Mouse (Mus musculus) heart, embryonic 11.5 days (tissue): ENCODE data around the gene Nckap5l. TPM values are rescaled to one million over a fixed set of nuclear protein-coding genes. Genes with fewer than 3 reads are reported as not detected.

Experiments
- ATAC-seq: fragments of 200-750 bp; cut with Nextera tagmentation; replicated peaks from 2 replicates; pipeline ENCODE4 v1.8.0; 2017; ENCODE audit warnings: moderate library complexity; ENCODE audit not compliant: insufficient number of reproducible peaks, low FRiP score, low TSS enrichment
- H3K27ac ChIP-seq: fragments of 300-500 bp; sonication (generic); 2 replicates; pipeline ENCODE4 v1.5.1; 2014; ENCODE audit warnings: mild to moderate bottlenecking, low read depth, low read length
- H3K27me3 ChIP-seq: fragments of 300-500 bp; sonication (generic); 2 replicates; pipeline ENCODE4 v1.6.1; 2014; ENCODE audit warnings: mild to moderate bottlenecking, low read length, mixed read lengths; ENCODE audit not compliant: control insufficient read depth, insufficient read depth
- H3K36me3 ChIP-seq: fragments of 300-500 bp; sonication (generic); 2 replicates; pipeline ENCODE4 v1.6.1; 2014; ENCODE audit warnings: mild to moderate bottlenecking, low read length, moderate library complexity, mixed read lengths; ENCODE audit not compliant: control insufficient read depth, insufficient read depth
- H3K4me1 ChIP-seq: fragments of 300-500 bp; sonication (generic); 2 replicates; pipeline ENCODE4 v1.6.1; 2014; ENCODE audit warnings: low read length; ENCODE audit not compliant: control insufficient read depth, insufficient read depth
- H3K4me2 ChIP-seq: fragments of 300-500 bp; sonication (generic); 2 replicates; pipeline ENCODE4 v1.6.1; 2014; ENCODE audit warnings: mild to moderate bottlenecking, moderate library complexity
- H3K4me3 ChIP-seq: fragments of 300-500 bp; sonication (generic); 2 replicates; pipeline ENCODE4 v1.5.1; 2014; ENCODE audit warnings: low read depth, low read length
- H3K9ac ChIP-seq: fragments of 300-500 bp; sonication (generic); 2 replicates; pipeline ENCODE4 v1.6.1; 2014; ENCODE audit warnings: mild to moderate bottlenecking, low read depth, low read length, moderate library complexity
- H3K9me3 ChIP-seq: fragments of 300-500 bp; sonication (generic); replicated peaks from 2 replicates; pipeline ENCODE4 v1.6.1; 2016; ENCODE audit warnings: low read length; ENCODE audit not compliant: control insufficient read depth
- WGBS: fragments of 180-500 bp; shearing (Covaris S2); extraction: QIAGEN DNeasy Blood & Tissue Kit; methylation state at CpG from one replicate; pipeline ENCODE4 v1.1.7; 2014; ENCODE audit not compliant: insufficient replicate concordance; 5-methylcytosine and 5-hydroxymethylcytosine counted together
- polyA plus RNA-seq: library from polyadenylated mRNA; unstranded; fragments of >200 nt; fragmentation: Nextera tagmentation; extraction: Ambion mirVana; gene quantifications from 2 replicates; pipeline ENCODE4 v1.2.1, GENCODE M21; 2014

The Nckap5l gene
- polyA plus RNA-seq, 1 experiment from 2014 or later, result 9.0 TPM

DNA sequence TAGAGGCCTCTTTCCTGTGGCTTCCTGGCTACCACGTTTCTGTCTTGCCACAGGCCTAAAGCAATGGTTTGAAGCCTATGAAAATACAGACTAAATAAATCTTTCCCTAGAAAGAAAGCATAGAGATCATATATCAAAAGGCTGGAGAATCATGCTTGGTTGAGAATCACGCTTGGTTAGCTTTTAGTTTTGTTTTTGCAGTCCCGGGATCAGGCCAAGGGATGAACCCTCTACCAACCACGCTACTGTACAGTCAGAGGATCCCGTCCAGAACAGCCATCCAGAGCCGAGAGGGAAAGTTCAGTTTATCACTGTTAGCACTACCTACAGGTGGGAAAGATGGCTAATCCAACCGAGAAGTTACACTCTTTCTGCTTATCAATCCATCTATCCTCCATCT is 15.2 kb downstream of the Nckap5l start:
- no peak overlapping the region for H3K4me2 ChIP-seq
- H3K4me3 ChIP-seq, result no peak overlapping the region
- no peaks in the 10 kb centered on the region for H3K9me3 ChIP-seq
- 0 out of 2 replicates have a peak, but pooled peaks cover 2% of the 10 kb centered on the region for H3K36me3 ChIP-seq
- WGBS, result 70% methylated on average over 7 of the region's 7 CpGs
- H3K9ac ChIP-seq, result no peak overlapping the region
- peaks cover 25% of the 10 kb centered on the region for H3K4me1 ChIP-seq
- H3K27me3 ChIP-seq, result no peaks in the 10 kb centered on the region
- no peak for ATAC-seq
- H3K27ac ChIP-seq, result no peak overlapping the region

GRCm38 (mm10) chr15:99440816-99441457 is 16.6 kb downstream of the Nckap5l start:
- H3K9me3 ChIP-seq, result no peaks in the 10 kb centered on the region
- peaks cover 27% of the 10 kb centered on the region for H3K4me1 ChIP-seq
- H3K36me3 ChIP-seq, result 0 out of 2 replicates have a peak, but pooled peaks cover 2% of the 10 kb centered on the region
- H3K4me3 ChIP-seq, result no peak overlapping the region
- H3K27ac ChIP-seq, result peak overlapping the region; percentile 23
- H3K27me3 ChIP-seq, result no peaks in the 10 kb centered on the region
- H3K4me2 ChIP-seq, result no peak overlapping the region
- H3K9ac ChIP-seq, result no peak overlapping the region
- no peak for ATAC-seq
- WGBS, result 50% methylated on average over 8 of the region's 8 CpGs

DNA sequence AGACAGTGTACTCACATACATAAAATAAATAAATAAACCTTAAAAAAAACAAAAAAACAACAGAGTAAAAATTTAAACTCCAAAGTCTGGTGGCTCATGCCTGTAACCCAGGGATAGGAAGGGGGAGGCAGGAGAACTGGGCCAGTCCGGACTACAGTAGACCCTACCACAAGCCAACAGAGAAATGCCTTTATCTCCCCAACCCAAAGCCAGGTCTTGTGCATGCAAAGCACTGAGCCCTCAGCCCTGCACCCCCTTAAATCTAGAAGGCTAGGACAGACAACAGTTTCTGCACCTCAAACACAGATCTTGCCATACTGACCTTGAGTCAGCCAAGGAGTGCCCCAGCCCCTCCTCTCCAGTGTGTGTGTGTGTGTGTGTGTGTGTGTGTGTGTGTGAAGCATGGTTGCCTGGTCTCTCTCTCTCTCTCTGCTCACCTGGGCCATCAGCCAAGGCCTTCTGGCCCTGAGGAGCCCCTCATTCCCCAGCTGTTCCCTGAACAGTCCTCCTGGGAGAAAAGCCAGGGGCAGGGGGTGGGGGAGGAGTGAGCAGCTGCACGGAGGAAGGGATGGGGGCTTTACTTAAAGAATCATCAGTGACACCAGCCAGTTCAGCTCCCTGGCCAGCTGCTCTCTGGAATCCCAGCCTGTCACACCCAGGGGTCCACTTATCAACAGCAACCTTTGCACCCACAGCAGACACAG is 17.3 kb downstream of the Nckap5l start:
- H3K9me3 ChIP-seq, result no peaks in the 10 kb centered on the region
- ATAC-seq, result no peak; the same call in 1 of the 2 replicates
- 39% methylated on average over 2 of the region's 2 CpGs for WGBS
- no peaks in the 10 kb centered on the region for H3K27me3 ChIP-seq
- no peak overlapping the region for H3K4me2 ChIP-seq
- H3K4me1 ChIP-seq, result peaks cover 31% of the 10 kb centered on the region
- H3K36me3 ChIP-seq, result 0 out of 2 replicates have a peak, but pooled peaks cover 2% of the 10 kb centered on the region
- H3K4me3 ChIP-seq, result no peak overlapping the region
- peak overlapping the region; percentile 23 for H3K27ac ChIP-seq
- no peak overlapping the region for H3K9ac ChIP-seq

GRCm38 (mm10) chr15:99438966-99439698 is 18.4 kb downstream of the Nckap5l start:
- 0 out of 2 replicates have a peak, but pooled peaks cover 2% of the 10 kb centered on the region for H3K36me3 ChIP-seq
- H3K9ac ChIP-seq, result no peak overlapping the region
- ATAC-seq, result no peak
- H3K27ac ChIP-seq, result no peak overlapping the region
- 74% methylated on average over 8 of the region's 8 CpGs for WGBS
- no peaks in the 10 kb centered on the region for H3K9me3 ChIP-seq
- no peak overlapping the region for H3K4me2 ChIP-seq
- no peaks in the 10 kb centered on the region for H3K27me3 ChIP-seq
- no peak overlapping the region for H3K4me3 ChIP-seq
- peaks cover 42% of the 10 kb centered on the region for H3K4me1 ChIP-seq

- Histone ChIP-seq H3K9me3 (no peaks in the 10 kb centered on the region), H3K4me2 (no peak overlapping the region), H3K36me3 (peaks cover 2% of the 10 kb centered on the region), H3K27me3 (no peaks in the 10 kb centered on the region), H3K27ac (no peak overlapping the region), H3K4me3 (no peak overlapping the region), H3K9ac (no peak overlapping the region; the same call in 1 of the 2 replicates), H3K4me1 (peaks cover 55% of the 10 kb centered on the region)
- whole genome bisulfite sequencing, result 72% methylated on average over 12 of the region's 12 CpGs
- no peak for ATAC-seq
Measured at GRCm38 (mm10) chr15:99433913-99434312, 23.6 kb downstream of the Nckap5l start.

DNA sequence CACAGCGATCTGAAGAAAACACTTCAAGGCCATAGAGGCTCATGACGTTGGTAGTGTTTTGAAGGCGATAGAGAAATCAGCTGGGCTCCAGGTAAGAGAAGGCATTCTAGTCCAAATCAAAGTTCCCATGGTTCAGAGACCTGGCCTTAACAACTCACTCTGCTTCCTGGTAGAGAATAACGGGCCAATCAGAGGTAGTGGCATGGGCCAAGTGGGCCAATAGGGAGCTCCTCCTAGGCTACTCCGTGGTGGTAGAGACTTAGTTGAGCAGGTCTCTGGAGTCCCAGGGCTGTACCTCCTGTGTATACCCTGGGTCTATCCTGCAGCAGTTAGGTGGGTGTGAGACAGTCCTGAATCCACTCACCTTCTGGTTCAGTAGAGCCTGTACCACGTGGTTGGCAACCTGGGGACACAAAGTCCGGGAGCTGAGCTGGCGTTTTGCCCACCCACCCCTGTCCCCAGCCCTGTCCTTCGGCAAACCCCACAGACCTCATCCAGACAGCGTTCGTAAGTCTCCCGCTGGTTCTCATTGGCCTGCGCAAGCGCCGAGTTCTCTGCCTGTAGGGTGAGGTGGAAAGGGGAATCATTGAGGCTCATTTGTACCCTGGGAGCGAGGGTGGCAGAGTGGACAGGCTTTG is 24.3 kb downstream of the Nckap5l start:
- H3K9ac ChIP-seq, result no peak overlapping the region
- ATAC-seq, result no peak
- no peak overlapping the region for H3K4me2 ChIP-seq
- no peak overlapping the region for H3K27ac ChIP-seq
- H3K4me1 ChIP-seq, result peaks cover 59% of the 10 kb centered on the region
- no peak overlapping the region for H3K4me3 ChIP-seq
- no peaks in the 10 kb centered on the region for H3K27me3 ChIP-seq
- WGBS, result 85% methylated on average over 16 of the region's 16 CpGs
- H3K9me3 ChIP-seq, result no peaks in the 10 kb centered on the region
- H3K36me3 ChIP-seq, result peaks cover 6% of the 10 kb centered on the region

DNA sequence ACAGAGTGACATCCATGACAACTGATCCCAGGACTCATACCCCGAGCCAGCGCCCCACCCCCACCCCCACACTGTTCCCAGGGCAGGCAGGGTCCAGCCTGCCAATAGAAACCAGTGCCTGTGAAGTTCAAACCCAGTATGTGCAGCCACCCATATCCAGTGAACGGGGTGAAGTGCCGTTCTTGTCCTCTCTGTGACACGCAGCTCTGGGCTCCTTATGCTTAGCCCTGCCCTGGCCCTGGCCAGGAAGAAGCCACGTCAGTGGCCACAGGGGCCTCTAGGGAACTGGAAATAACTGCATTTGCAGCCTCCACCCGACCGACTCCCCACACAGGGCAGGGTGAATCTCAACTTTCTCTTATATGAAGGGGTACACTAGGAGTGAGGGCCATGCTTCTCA is 25.6 kb downstream of the Nckap5l start:
- Histone ChIP-seq H3K4me2 (no peak overlapping the region), H3K9me3 (no peaks in the 10 kb centered on the region), H3K4me1 (peaks cover 59% of the 10 kb centered on the region), H3K4me3 (no peak overlapping the region), H3K27me3 (no peaks in the 10 kb centered on the region), H3K27ac (no peak overlapping the region), H3K9ac (no peak overlapping the region), H3K36me3 (peaks cover 12% of the 10 kb centered on the region)
- 49% methylated on average over 8 of the region's 8 CpGs for WGBS
- ATAC-seq, result no peak

- WGBS, result 50% methylated on average over 7 of the region's 7 CpGs
Measured at GRCm38 (mm10) chr15:99431504-99431903, 26.0 kb downstream of the Nckap5l start.

More at GRCm38 (mm10) chr15:99431504-99431903, 26.0 kb downstream of the Nckap5l start:
- H3K27ac ChIP-seq, result no peak overlapping the region
- ATAC-seq, result no peak
- H3K9me3 ChIP-seq, result no peaks in the 10 kb centered on the region
- no peaks in the 10 kb centered on the region for H3K27me3 ChIP-seq
- H3K36me3 ChIP-seq, result peaks cover 17% of the 10 kb centered on the region
- H3K4me3 ChIP-seq, result no peak overlapping the region
- peaks cover 59% of the 10 kb centered on the region for H3K4me1 ChIP-seq
- H3K4me2 ChIP-seq, result no peak overlapping the region
- H3K9ac ChIP-seq, result no peak overlapping the region
